Comparison of ENCODE assay signal across 8 mouse cellular contexts in the genomic region with DNA sequence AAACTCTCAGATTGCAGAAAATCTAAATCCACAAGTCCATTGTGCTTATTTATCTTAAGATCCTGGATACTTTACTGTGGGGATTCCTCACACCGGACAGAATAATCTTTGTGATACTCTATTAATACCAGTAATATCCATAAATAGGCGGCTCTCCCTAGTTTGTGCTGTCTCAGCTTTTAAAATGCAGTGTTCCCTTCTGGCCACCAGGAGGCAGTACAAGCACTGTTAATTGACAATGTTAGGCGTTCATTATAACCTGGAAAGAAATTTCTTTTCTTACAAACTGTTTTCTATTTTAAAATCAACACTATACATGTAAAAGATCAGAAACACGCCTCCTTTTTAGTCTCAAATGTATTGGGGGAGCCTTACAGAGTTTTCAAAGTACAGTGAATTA.
A peak's percentile ranks its signal among the peaks of the same experiment; 100 is the strongest.
DNase-seq lines count a peak whose midpoint lies in the region; ATAC-seq and TF ChIP-seq lines count a peak whose summit lies in the region.

No protein-coding gene starts in this region.

- TF ChIP-seq CTCF in midbrain, postnatal 0 days (IDR thresholded peaks at IDR 0.05) = peak; percentile 93

- no peak overlapping the region for H3K4me3 ChIP-seq in midbrain, postnatal 0 days (ENCODE audit: low read depth, low read length)
- H3K4me3 ChIP-seq in midbrain, embryonic 15.5 days = no peak overlapping the region
- no peak overlapping the region for H3K4me3 ChIP-seq in hindbrain, embryonic 16.5 days (ENCODE audit: low read length)
- H3K4me3 ChIP-seq in neural tube, embryonic 11.5 days (ENCODE audit: low read depth, low read length) = no peak overlapping the region

- no peaks in the 10 kb centered on the region for H3K27me3 ChIP-seq in midbrain, postnatal 0 days (ENCODE audit: insufficient read depth, low read length)
- no peaks in the 10 kb centered on the region for H3K27me3 ChIP-seq in midbrain, embryonic 15.5 days (replicated peaks)
- H3K27me3 ChIP-seq in hindbrain, embryonic 16.5 days (replicated peaks; ENCODE audit: control insufficient read depth, insufficient read depth, low read length) = no peaks in the 10 kb centered on the region
- no peaks in the 10 kb centered on the region for H3K27me3 ChIP-seq in neural tube, embryonic 11.5 days (ENCODE audit: control insufficient read depth, insufficient read depth, low read length)

- ATAC-seq in midbrain, postnatal 0 days (ENCODE audit: low FRiP score) = peak; percentile 63; the same call in 1 of the 2 replicates
- ATAC-seq in midbrain, embryonic 15.5 days (replicated peaks) = no peak
- ATAC-seq in hindbrain, embryonic 16.5 days = peak; percentile 48; the same call in 1 of the 2 replicates
- no peak for ATAC-seq in neural tube, embryonic 11.5 days (ENCODE audit: insufficient read depth, low FRiP score, low TSS enrichment)

- H3K9me3 ChIP-seq in midbrain, postnatal 0 days (ENCODE audit: low read length) = no peaks in the 10 kb centered on the region
- no peaks in the 10 kb centered on the region for H3K9me3 ChIP-seq in midbrain, embryonic 15.5 days
- H3K9me3 ChIP-seq in hindbrain, embryonic 16.5 days (ENCODE audit: control insufficient read depth, low read length) = no peaks in the 10 kb centered on the region
- no peaks in the 10 kb centered on the region for H3K9me3 ChIP-seq in neural tube, embryonic 11.5 days (ENCODE audit: control insufficient read depth, low read length)

- H3K9ac ChIP-seq in midbrain, postnatal 0 days (replicated peaks; ENCODE audit: low read length, poor library complexity, severe bottlenecking) = no peak overlapping the region
- H3K9ac ChIP-seq in midbrain, embryonic 15.5 days = no peak overlapping the region
- no peak overlapping the region for H3K9ac ChIP-seq in hindbrain, embryonic 16.5 days (ENCODE audit: low read depth, low read length)
- H3K9ac ChIP-seq in neural tube, embryonic 11.5 days (ENCODE audit: low read length) = no peak overlapping the region

- no peaks in the 10 kb centered on the region for H3K36me3 ChIP-seq in midbrain, postnatal 0 days (ENCODE audit: insufficient read depth, low read length)
- no peaks in the 10 kb centered on the region for H3K36me3 ChIP-seq in midbrain, embryonic 15.5 days (replicated peaks)
- H3K36me3 ChIP-seq in hindbrain, embryonic 16.5 days (ENCODE audit: control insufficient read depth, insufficient read depth, low read length) = no peaks in the 10 kb centered on the region
- no peaks in the 10 kb centered on the region for H3K36me3 ChIP-seq in neural tube, embryonic 11.5 days (ENCODE audit: control insufficient read depth, insufficient read depth, low read length)

- peak; percentile 23 for DNase-seq in gastrocnemius, postnatal 10 days
- no peak for DNase-seq in gastrocnemius, postnatal 36 days
- peak; percentile 66 for DNase-seq in midbrain, postnatal 0 days (ENCODE audit: low spot score)
- DNase-seq in adipocyte (ENCODE audit: low spot score) = peak; percentile 69
- peak; percentile 52 for DNase-seq in neural tube, embryonic 11.5 days (ENCODE audit: low spot score)
- DNase-seq in ovary, postnatal 14 days (ENCODE audit: low spot score) = no peak

- WGBS in midbrain, postnatal 0 days = 12% methylated on average over 4 of the region's 4 CpGs
- WGBS in midbrain, embryonic 15.5 days = 17% methylated on average over 4 of the region's 4 CpGs
- 22% methylated on average over 4 of the region's 4 CpGs for WGBS in hindbrain, embryonic 16.5 days
- 15% methylated on average over 4 of the region's 4 CpGs for WGBS in neural tube, embryonic 11.5 days

- H3K4me2 ChIP-seq in midbrain, postnatal 0 days (ENCODE audit: low read depth, low read length, poor library complexity, severe bottlenecking) = no peak overlapping the region
- H3K4me2 ChIP-seq in midbrain, embryonic 15.5 days = no peak overlapping the region
- H3K4me2 ChIP-seq in hindbrain, embryonic 16.5 days (ENCODE audit: low read length) = no peak overlapping the region
- H3K4me2 ChIP-seq in neural tube, embryonic 11.5 days (ENCODE audit: low read depth) = no peak overlapping the region

- intact Hi-C loops in gastrocnemius, postnatal 36 days (cut with DNase I) = loop anchor here (5.0 kb wide), 1 partner anchor 192 kb away; no protein-coding TSS in a partner anchor

- no peaks in the 10 kb centered on the region for H3K4me1 ChIP-seq in midbrain, postnatal 0 days (ENCODE audit: insufficient read depth, low read length)
- peaks cover 3% of the 10 kb centered on the region; the same call in 1 of the 2 replicates for H3K4me1 ChIP-seq in midbrain, embryonic 15.5 days
- no peaks in the 10 kb centered on the region for H3K4me1 ChIP-seq in hindbrain, embryonic 16.5 days (ENCODE audit: control insufficient read depth, insufficient read depth, low read depth, low read length)
- peaks cover 6% of the 10 kb centered on the region; the same call in 1 of the 2 replicates for H3K4me1 ChIP-seq in neural tube, embryonic 11.5 days (ENCODE audit: control insufficient read depth, insufficient read depth, low read length)

- H3K27ac ChIP-seq in midbrain, postnatal 0 days (ENCODE audit: low read depth, low read length) = no peak overlapping the region
- no peak overlapping the region for H3K27ac ChIP-seq in midbrain, embryonic 15.5 days
- no peak overlapping the region for H3K27ac ChIP-seq in hindbrain, embryonic 16.5 days (ENCODE audit: low read depth, low read length)
- no peak overlapping the region for H3K27ac ChIP-seq in neural tube, embryonic 11.5 days (ENCODE audit: low read depth, low read length)

Comparison
In these comparisons a context has a peak if more than half of its experiments do, and no peak if none do; other contexts are left out.
1. DNase-seq: peak in gastrocnemius, postnatal 10 days (single experiment), midbrain, postnatal 0 days (single experiment), adipocyte (single experiment) and neural tube, embryonic 11.5 days (single experiment); none in gastrocnemius, postnatal 36 days (0 of 2) and ovary, postnatal 14 days (single experiment).
2. ATAC-seq: peak in midbrain, postnatal 0 days (single experiment) and hindbrain, embryonic 16.5 days (single experiment); none in midbrain, embryonic 15.5 days (single experiment) and neural tube, embryonic 11.5 days (single experiment).